Mouse (Mus musculus) thymus, postnatal 14 days (tissue): Measurements from ENCODE around the gene Vmn2r83.
A peak's percentile ranks its signal among the peaks of the same experiment; 100 is the strongest.
"Not testable (repeated sequence)": the region's sequence is repeated elsewhere in the genome, so short reads cannot be mapped to it uniquely, and the experiment has no call there.

ENCODE experiments used
- DNase-seq: peaks from one replicate; pipeline ENCODE4 v3.0.0; 2021

Vmn2r83 gene

GRCm38 (mm10) chr10:79468431-79468830 is at the start of gene Vmn2r83:
TSS of gene Vmn2r83 (plus strand) at chr10:79468731.
- no peak for DNase-seq

DNA sequence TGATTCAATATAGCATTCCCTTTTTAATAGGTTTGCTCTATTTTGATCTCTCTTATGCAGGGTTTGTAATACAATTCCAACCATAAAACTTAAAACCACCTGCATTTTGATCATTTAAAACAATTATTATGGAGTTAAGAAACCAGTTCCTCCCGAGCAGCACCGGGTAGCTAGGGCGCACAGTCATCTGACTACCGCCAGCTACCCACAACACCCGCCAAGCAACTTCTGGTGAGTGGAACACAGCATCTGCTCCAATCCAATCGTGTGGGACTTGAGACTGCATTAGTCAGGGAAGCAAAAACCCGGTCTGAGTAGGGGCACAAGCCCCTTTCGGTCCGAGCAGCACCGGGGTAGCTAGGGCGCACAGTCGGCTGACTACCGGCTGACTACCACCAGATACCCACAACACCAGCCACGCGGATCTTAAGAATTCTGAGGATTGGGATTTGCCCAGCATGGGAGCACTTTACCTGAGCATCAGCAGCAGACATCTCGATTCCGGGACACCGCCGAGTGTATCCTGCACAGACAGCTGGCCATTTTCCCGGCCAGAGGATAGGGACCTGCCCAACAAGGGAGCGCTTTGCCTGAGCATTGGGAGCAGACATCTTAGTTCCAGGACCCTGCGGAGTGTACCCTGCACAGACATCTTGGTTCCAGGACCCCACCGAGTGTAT is 33.2 kb upstream of the Vmn2r83 start:
- DNase-seq, result not testable (repeated sequence)

GRCm38 (mm10) chr10:79495886-79496285 is 27.4 kb downstream of the Vmn2r83 start:
- DNase-seq, result no peak

DNA sequence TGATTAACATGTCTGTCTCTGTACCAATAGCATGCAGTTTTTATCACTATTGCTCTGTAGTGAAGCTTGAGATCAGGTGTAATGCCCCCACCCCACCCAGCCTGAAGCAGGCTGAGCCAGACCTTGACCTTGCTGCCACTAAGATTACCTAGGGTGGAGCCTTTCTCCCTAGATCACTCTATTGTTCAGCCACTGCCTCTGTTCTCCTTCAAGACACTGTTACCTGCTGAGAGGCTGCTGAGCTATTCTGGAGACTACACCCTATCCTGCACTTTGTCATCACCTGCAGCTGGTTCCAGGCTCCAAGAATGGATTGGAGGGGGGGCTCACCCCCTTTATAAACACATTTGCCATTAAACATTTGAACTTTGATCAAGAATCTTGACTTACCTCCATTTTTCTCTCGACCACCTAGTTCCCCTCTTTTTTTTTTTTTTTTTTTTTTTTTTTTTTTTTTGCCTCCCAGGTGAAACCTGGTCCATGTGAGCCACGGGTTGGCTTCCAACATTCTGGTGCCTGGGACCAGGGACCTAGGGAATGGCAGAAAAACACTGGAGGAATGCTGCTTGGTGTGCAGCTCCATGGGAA is 28.3 kb downstream of the Vmn2r83 start:
- DNase-seq, result no peak

- no peak for DNase-seq
Measured at GRCm38 (mm10) chr10:79502830-79503644, 34.5 kb downstream of the Vmn2r83 start.

GRCm38 (mm10) chr10:79506709-79507108 is 38.2 kb downstream of the Vmn2r83 start:
- DNase-seq, result no peak

DNA sequence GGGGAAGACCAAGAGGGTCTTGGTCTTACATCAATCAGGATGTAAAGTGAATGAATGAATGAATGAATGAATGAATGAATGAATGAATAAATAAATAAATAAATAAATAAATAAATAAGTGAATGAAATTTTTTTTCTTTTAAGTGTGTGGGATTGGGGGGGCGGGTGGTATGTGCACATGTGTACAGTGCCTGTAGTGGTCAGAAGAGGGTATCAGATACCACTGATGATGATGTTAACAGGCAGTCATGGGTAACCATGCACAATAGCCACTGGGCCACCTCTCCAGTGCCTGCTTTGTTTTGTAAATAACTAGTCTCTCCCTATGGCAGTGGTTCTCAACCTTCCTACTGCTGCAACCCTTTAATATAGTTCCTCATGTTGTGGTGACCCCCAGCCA is 55.9 kb downstream of the Vmn2r83 start:
- DNase-seq, result no peak

DNA sequence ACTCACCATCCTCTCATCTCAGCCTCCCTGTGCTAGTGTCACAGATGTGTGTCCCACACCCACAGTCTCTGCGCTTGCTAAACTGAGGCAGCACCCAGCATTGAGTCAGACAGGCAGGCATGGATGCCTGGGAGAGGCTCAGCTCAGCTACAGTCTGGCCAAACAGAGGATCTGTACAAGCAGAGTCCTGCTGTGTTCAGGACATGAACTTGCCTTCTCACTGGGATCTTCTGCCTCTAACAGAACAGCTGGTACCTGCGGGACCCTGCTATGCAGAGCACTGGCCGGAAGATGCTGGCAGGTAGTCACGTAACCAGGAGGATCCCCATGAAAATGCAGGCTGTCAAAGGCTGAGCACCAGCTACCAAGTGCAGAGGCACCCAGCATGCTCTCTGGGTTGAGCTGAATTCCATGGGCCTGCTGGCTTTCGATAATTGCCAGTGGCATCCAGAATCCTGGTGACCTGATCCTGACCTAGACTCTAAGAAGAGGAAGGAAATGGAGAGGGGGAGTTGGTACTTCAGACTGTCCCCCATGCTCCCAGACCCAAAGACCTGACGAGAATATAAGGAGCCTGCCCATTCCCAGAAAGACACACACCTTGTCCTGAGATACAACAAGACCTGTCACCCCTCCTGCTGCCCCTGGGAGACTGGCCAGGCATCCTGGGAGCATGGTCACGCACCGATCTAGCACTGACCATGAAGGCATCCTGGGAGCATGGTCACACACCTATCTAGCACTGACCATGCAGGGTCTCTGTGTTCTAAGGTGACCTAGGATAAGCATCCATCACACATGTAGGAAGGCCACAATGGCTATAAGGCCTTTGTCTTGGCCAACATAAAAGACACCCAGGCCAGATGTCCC is 57.2 kb downstream of the Vmn2r83 start:
- DNase-seq, result no peak

GRCm38 (mm10) chr10:79526661-79527452 is 58.3 kb downstream of the Vmn2r83 start:
- no peak for DNase-seq

- DNase-seq, result no peak
Measured at GRCm38 (mm10) chr10:79527453-79527845, 58.9 kb downstream of the Vmn2r83 start.

DNA sequence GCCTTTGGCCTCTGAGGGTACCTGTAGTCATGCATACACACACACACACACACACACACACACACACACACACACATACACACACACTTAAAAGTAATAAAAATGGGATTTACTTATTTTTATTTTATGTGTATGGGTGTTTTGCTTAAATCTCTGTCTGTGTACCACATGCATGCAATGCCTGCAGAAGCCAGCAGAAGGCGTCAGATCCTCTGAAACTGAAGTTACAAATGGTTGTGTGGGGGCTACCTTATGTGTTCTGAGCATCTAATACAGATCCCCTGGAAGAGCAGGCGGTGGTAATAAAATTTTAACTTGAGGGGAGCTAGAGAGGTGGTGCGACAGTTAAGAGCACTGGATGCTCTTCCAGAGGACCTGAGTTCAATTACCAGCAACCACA is 59.5 kb downstream of the Vmn2r83 start:
- no peak for DNase-seq

- no peak for DNase-seq
Measured at GRCm38 (mm10) chr10:79530241-79530640, 61.7 kb downstream of the Vmn2r83 start.

DNA sequence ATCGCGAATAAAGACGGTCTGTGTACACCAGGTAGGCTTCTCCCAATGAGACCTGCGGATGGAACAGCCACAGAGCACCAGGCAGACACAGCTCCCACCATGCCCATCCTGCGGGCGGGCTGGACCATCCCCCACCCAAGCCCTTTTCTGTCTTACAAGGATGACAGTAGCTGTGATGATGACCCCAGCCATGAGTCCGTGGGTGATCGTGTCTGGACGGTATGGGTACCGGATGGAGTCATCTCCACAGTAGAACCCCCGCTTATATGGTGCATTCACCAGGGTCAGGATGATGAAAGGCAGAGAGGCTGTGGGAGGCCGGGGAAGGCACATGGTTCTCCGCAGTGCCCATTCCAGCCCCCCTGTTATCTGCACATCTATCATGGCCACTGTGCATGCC is 62.2 kb downstream of the Vmn2r83 start:
- no peak for DNase-seq

DNA sequence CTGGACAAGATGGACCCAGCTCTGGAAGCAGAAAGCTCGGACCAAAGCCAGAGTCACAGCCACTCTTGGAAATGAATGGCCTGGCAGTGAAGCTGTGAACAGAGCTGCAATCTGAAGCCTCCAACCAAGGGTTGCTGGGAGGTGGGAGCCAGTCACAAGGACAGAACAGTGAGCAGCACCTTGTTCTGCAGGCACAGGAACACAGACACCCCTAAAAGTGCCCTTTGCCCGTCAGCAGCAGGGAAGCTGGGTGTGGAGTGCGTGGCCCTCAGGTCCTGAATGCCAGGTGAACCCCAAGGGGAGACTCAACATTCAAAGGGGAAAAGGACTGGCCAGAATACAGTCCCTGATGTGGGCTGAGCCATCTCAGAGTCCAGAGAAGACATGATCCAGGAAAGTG is 63.1 kb downstream of the Vmn2r83 start:
- peak; percentile 2 for DNase-seq

DNA sequence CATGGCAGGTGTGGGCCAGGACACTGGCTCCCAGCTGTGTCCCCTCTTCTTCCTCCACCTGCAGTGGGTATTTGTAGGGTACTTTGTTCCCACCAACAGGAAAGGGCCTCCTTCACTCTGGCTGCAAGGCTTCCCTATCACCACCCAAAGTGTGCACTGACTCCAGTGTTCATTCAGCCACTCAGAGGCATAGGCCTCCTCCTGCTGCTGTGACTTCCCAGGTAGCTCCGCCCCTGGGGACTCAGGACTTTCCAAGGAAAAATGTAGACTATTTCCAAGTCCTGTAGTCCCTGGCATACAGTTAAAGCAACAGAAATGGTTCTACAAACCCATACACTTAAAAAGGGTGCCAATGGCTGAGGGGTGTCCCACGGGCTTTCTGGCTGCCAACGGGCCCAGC is 64.1 kb downstream of the Vmn2r83 start:
- DNase-seq, result peak; percentile 2

GRCm38 (mm10) chr10:79533126-79533911 is 64.8 kb downstream of the Vmn2r83 start, which contains the start of gene Plpp2:
TSS of gene Plpp2 (minus strand) at chr10:79533796.
- peak; percentile 62 for DNase-seq

DNA sequence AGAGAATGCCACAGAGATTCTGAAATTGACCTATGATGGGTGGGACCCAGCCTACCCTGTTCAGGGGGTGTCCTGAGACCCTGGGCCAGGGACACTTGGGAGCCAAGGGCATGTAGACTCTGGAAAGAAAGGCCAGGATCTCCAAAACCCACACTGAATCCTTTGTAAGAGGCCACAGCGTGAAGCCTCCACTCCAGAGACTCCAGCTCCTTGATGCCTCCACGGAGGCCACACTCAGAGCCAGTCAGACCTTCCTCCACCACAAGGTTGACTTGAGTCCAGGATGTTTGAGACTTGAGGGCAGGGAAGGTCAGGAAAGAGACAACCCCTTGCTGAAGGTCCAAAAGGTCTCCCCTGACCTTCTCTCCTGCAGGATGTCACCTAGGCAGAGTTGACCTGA is 65.9 kb downstream of the Vmn2r83 start:
- DNase-seq, result no peak

GRCm38 (mm10) chr10:79535431-79535830 is 66.9 kb downstream of the Vmn2r83 start:
- no peak for DNase-seq

- DNase-seq, result no peak
Measured at GRCm38 (mm10) chr10:79536461-79537080, 68.0 kb downstream of the Vmn2r83 start.

GRCm38 (mm10) chr10:79537271-79537670 is 68.7 kb downstream of the Vmn2r83 start:
- no peak for DNase-seq

- DNase-seq, result no peak
Measured at GRCm38 (mm10) chr10:79537781-79538180, 69.2 kb downstream of the Vmn2r83 start.
